7 mouse cellular contexts compared by ENCODE assay signal in the genomic region with DNA sequence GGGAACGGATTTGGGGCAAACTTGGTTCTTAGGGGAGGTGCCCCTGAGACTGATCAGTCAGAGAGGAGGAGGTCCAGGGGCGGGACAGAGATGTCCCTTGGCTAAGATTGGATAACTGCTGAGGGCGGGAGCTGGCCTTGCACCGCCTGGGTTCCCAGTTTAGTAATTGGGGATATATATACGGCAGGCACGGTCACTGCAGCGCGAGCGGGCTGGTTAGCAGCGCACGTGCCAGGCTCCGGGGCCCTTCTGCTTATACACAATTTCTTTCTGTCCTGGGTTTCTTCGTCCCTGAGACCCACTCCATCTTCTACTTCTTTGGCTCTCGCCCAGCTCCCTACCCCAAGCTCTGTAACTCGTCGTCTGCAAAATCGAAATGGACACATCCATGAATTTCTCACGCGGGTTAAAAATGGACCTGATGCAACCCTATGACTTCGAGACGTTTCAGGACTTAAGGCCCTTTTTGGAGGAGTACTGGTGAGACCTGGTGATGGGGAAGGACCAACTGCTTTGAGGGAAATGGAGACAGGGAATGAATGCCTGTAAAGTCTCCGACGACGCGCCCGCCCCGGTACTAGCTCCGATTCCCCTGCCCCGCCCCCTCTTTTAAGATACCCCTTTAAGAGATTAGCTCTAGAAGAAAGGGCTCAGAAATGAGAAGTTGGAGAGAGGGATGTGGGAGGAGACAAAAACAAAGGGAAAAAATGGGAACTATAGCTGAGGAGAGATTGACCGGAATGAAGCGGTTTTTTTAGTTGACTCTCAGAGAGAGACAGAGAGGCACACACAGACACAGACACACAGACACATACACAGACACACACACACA. TPM values are rescaled to one million over a fixed set of nuclear protein-coding genes. Genes with fewer than 3 reads are reported as not detected.
DNase-seq lines count a peak whose midpoint lies in the region; ATAC-seq and TF ChIP-seq lines count a peak whose summit lies in the region.

Gene Elovl3 (plus strand): TSS at position 204 of the 832 bp plus-strand sequence.

- H3K4me2 ChIP-seq in heart, embryonic 12.5 days = peak within 1 kb of the TSS; percentile 70
- H3K4me2 ChIP-seq in kidney, postnatal 0 days (ENCODE audit: low read length) = peak within 1 kb of the TSS; percentile 46

- WGBS in heart, embryonic 12.5 days = 4% methylated on average over 31 of the region's 31 CpGs
- 3% methylated on average over 31 of the region's 31 CpGs for WGBS in kidney, postnatal 0 days

- no peaks in the 10 kb centered on the region for H3K36me3 ChIP-seq in heart, embryonic 12.5 days
- H3K36me3 ChIP-seq in kidney, postnatal 0 days (ENCODE audit: insufficient read depth, low read length) = no peaks in the 10 kb centered on the region

- H3K4me1 ChIP-seq in brown adipose tissue, adult 24 weeks (ENCODE audit: control insufficient read depth, insufficient read depth, insufficient read length, low read length) = peaks cover 4% of the 10 kb centered on the region; the same call in 1 of the 2 replicates
- H3K4me1 ChIP-seq in heart, embryonic 12.5 days (replicated peaks) = peaks cover 23% of the 10 kb centered on the region
- peaks cover 17% of the 10 kb centered on the region; the same call in 1 of the 2 replicates for H3K4me1 ChIP-seq in kidney, postnatal 0 days (replicated peaks; ENCODE audit: insufficient read depth, low read length)

- TF ChIP-seq CTCF in kidney, postnatal 0 days (IDR thresholded peaks at IDR 0.05; ENCODE audit: low read depth) = no peak

- ATAC-seq in heart, embryonic 12.5 days (ENCODE audit: insufficient number of reproducible peaks, low FRiP score) = no peak
- ATAC-seq in kidney, postnatal 0 days (replicated peaks; ENCODE audit: low FRiP score, low read depth) = no peak
- ATAC-seq in megakaryocyte progenitor cell, adult 5-6 weeks (replicated peaks; ENCODE audit: poor library complexity) = peak; percentile 70
- no peak for ATAC-seq in erythroid progenitor cell, adult 5-6 weeks (replicated peaks; ENCODE audit: low FRiP score, poor library complexity, severe bottlenecking)

- H3K9ac ChIP-seq in heart, embryonic 12.5 days = peak within 1 kb of the TSS; percentile 26; the same call in 1 of the 2 replicates
- H3K9ac ChIP-seq in kidney, postnatal 0 days (ENCODE audit: low read depth, low read length) = no peak within 1 kb of the TSS

- DNase-seq in Muller cell, postnatal 12 days (ENCODE audit: inconsistent ontology term) = peak; percentile 71
- peak; percentile 72 for DNase-seq in kidney, postnatal 0 days (ENCODE audit: low spot score)
- DNase-seq in thymus, postnatal 25 days = no peak

- peaks cover 70% of the 10 kb centered on the region for H3K27me3 ChIP-seq in heart, embryonic 12.5 days (replicated peaks)
- peaks cover 34% of the 10 kb centered on the region for H3K27me3 ChIP-seq in kidney, postnatal 0 days (ENCODE audit: insufficient read depth, low read length)

- no peaks in the 10 kb centered on the region for H3K9me3 ChIP-seq in heart, embryonic 12.5 days (replicated peaks)
- no peaks in the 10 kb centered on the region for H3K9me3 ChIP-seq in kidney, postnatal 0 days (replicated peaks; ENCODE audit: low read length)

- no peak within 1 kb of the TSS for H3K27ac ChIP-seq in brown adipose tissue, adult 24 weeks (replicated peaks; ENCODE audit: low read depth, low read length)
- no peak within 1 kb of the TSS for H3K27ac ChIP-seq in heart, embryonic 12.5 days (ENCODE audit: poor library complexity, severe bottlenecking)
- H3K27ac ChIP-seq in kidney, postnatal 0 days = no peak within 1 kb of the TSS

- H3K4me3 ChIP-seq in brown adipose tissue, adult 24 weeks (ENCODE audit: insufficient read depth, low read depth, low read length) = peak within 1 kb of the TSS; percentile 40
- H3K4me3 ChIP-seq in heart, embryonic 12.5 days = peak within 1 kb of the TSS; percentile 39
- peak within 1 kb of the TSS; percentile 24 for H3K4me3 ChIP-seq in kidney, postnatal 0 days (replicated peaks; ENCODE audit: low read depth, low read length)

RNA-seq across cellular contexts. Expression of gene Elovl3, which starts in this region (rescaled TPM):
- 35.1 and 159 TPM in 2 replicates for polyA plus RNA-seq in brown adipose tissue, adult 24 weeks (2012; ENCODE audit: insufficient read depth, insufficient read length, missing spikeins)
- polyA plus RNA-seq in heart, embryonic 12.5 days (2016; fragmentation: Nextera tagmentation; extraction: Ambion mirVana) = not detected in 2 replicates
- polyA plus RNA-seq in kidney, postnatal 0 days (2015; fragmentation: Nextera tagmentation; extraction: Ambion mirVana) = 0.07 TPM in 1 of 2 replicates, not detected in the other
- total RNA-seq in megakaryocyte progenitor cell, adult 5-6 weeks (2015) = not detected in 2 replicates
- not detected in 2 replicates for total RNA-seq in megakaryocyte progenitor cell, adult 5-6 weeks (2017)
- not detected in 2 replicates for total RNA-seq in erythroid progenitor cell, adult 5-6 weeks (2015; ENCODE audit: low replicate concordance)
- not detected in 2 replicates for total RNA-seq in erythroid progenitor cell, adult 5-6 weeks (2017; ENCODE audit: low replicate concordance)

Comparison
In these comparisons a context has a peak if more than half of its experiments do, and no peak if none do; other contexts are left out.
1. RNA of gene Elovl3 (polyA plus RNA-seq): 35.1 to 159 TPM in brown adipose tissue, adult 24 weeks; 0.07 TPM in kidney, postnatal 0 days and not detected in heart, embryonic 12.5 days; every median in the first group is over 10 times any median in the second.
2. Peak in DNase-seq, H3K4me3 ChIP-seq and H3K4me2 ChIP-seq in kidney, postnatal 0 days; RNA of the gene not detected or under 1 TPM.
3. Peak in ATAC-seq in megakaryocyte progenitor cell, adult 5-6 weeks; RNA of the gene not detected or under 1 TPM.
4. Peak in every context shown above with its lines, with median percentiles within 50 percentile points of each other: H3K4me3 ChIP-seq.